Mouse (Mus musculus) kidney, embryonic 16.5 days (tissue): ENCODE data around the gene 4930519G04Rik. TPM values are rescaled to one million over a fixed set of nuclear protein-coding genes. Genes with fewer than 3 reads are reported as not detected.
"Not testable (repeated sequence)": the region's sequence is repeated elsewhere in the genome, so short reads cannot be mapped to it uniquely, and the experiment has no call there.

Experiments used
- ATAC-seq: fragments of 200-750 bp; cut with Nextera tagmentation; 2 replicates; pipeline ENCODE4 v1.8.0; 2017; ENCODE audit warnings: moderate TSS enrichment; ENCODE audit not compliant: low FRiP score, low TSS enrichment
- H3K27ac ChIP-seq: fragments of 300-500 bp; sonication (generic); 2 replicates; pipeline ENCODE4 v1.5.1; 2014; ENCODE audit warnings: low read length
- H3K27me3 ChIP-seq: fragments of 300-500 bp; sonication (generic); 2 replicates; pipeline ENCODE4 v1.6.1; 2014; ENCODE audit warnings: low read length, control low read depth, mixed read lengths; ENCODE audit not compliant: insufficient read depth
- H3K36me3 ChIP-seq: fragments of 300-500 bp; sonication (generic); 2 replicates; pipeline ENCODE4 v1.6.1; 2014; ENCODE audit warnings: low read length, control low read depth, mixed read lengths; ENCODE audit not compliant: insufficient read depth
- H3K4me1 ChIP-seq: fragments of 300-500 bp; sonication (generic); 2 replicates; pipeline ENCODE4 v1.6.1; 2014; ENCODE audit warnings: low read length, control low read depth, mixed read lengths; ENCODE audit not compliant: insufficient read depth
- H3K4me2 ChIP-seq: fragments of 300-500 bp; sonication (generic); replicated peaks from 2 replicates; pipeline ENCODE4 v1.6.1; 2014; ENCODE audit warnings: low read depth, low read length
- H3K4me3 ChIP-seq: fragments of 300-500 bp; sonication (generic); 2 replicates; pipeline ENCODE4 v1.5.1; 2014; ENCODE audit warnings: mild to moderate bottlenecking, low read length
- H3K9ac ChIP-seq: fragments of 300-500 bp; sonication (generic); replicated peaks from 2 replicates; pipeline ENCODE4 v1.6.1; 2014; ENCODE audit warnings: low read length
- H3K9me3 ChIP-seq: fragments of 300-500 bp; sonication (generic); 2 replicates; pipeline ENCODE4 v1.6.1; 2016; ENCODE audit warnings: low read length, control low read depth
- WGBS: fragments of 180-500 bp; shearing (Covaris S2); extraction: QIAGEN DNeasy Blood & Tissue Kit; methylation state at CpG from one replicate; pipeline ENCODE4 v1.1.7; 2014; 5-methylcytosine and 5-hydroxymethylcytosine counted together
- polyA plus RNA-seq: library from polyadenylated mRNA; unstranded; fragments of >200 nt; fragmentation: Nextera tagmentation; extraction: Ambion mirVana; gene quantifications from 2 replicates; pipeline ENCODE4 v1.2.1, GENCODE M21; 2015

The 4930519G04Rik gene
- not detected in 2 replicates for polyA plus RNA-seq

DNA sequence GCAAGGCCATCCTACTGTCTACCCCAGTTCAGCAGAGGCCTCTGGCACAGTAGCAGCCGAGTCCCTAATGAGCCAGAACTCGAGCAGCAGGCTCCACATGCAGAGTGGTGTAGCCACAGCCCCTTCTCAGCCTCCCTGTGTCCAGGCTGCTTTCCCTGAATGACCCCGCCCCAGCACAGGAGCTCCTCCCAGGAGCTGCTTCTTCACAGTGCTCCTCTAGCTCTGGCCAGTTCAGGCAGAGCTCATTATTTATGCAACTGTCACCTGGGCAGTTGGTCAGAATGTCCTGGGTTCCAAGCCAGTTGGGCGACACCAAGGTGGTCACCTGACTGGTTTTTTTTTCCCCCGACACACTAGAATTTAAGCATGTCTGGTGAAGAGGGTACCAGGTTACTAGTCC is at the start of gene 4930519G04Rik:
4930519G04Rik (plus strand) TSS at position 301 of the 400 bp plus-strand sequence.
- WGBS = 65% methylated on average over 3 of the region's 5 CpGs
- peak; percentile 35; the same call in 1 of the 2 replicates for ATAC-seq
- H3K4me3 ChIP-seq, H3K27ac ChIP-seq, H3K9ac ChIP-seq, H3K36me3 ChIP-seq, H3K27me3 ChIP-seq, H3K4me1 ChIP-seq, H3K4me2 ChIP-seq, H3K9me3 ChIP-seq: not testable (repeated sequence)

DNA sequence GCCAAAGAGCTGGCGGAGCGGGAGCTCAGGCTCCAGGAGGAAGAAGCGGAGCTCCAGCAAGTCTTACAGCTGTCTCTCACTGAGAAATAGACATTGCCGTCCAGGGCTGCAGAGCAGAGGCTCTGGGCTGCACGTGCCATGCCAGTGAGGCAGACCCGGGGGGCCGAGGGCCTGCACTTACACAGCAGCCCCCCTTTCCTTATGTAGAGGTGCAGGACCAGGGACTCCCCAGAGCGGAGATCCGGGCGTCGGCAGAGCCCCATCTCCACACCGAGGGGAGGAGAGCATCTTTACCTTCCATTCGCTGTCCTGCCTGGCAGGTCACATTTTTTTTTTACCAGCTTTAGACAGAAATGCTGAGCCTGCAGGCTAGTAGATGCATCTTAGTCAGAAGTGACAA is 49.1 kb upstream of the 4930519G04Rik start:
- Histone ChIP-seq H3K4me1 (peaks cover 11% of the 10 kb centered on the region), H3K9ac (no peak overlapping the region), H3K27ac (no peak overlapping the region), H3K4me2 (no peak overlapping the region), H3K9me3 (no peaks in the 10 kb centered on the region), H3K27me3 (no peaks in the 10 kb centered on the region), H3K4me3 (no peak overlapping the region), H3K36me3 (peaks cover 51% of the 10 kb centered on the region)
- 87% methylated on average over 13 of the region's 13 CpGs for WGBS
- ATAC-seq = no peak

DNA sequence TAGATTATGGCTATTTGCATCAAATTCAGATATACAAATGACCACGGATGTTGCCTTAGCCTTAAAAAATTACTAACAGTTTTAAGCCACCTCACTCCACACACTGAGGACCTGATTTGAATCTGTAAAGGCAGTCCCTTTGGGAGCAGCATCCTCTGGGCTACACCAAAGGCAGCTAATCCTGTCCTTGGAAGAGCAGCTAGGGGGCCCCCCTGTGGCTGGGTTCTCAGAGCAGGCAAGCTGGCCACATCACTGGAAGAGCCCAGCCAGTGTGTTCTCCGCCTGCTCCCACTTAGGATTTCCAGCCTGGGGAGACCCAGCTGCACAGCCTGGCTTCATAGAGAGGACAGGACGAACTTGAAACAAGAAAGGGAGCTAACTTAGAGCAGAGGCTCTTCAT is 48.5 kb upstream of the 4930519G04Rik start:
- H3K36me3 ChIP-seq = peaks cover 47% of the 10 kb centered on the region
- peaks cover 11% of the 10 kb centered on the region for H3K4me1 ChIP-seq
- no peak overlapping the region for H3K27ac ChIP-seq
- ATAC-seq = no peak
- H3K9ac ChIP-seq = no peak overlapping the region
- WGBS = 47% methylated on average over 3 of the region's 3 CpGs
- no peaks in the 10 kb centered on the region for H3K9me3 ChIP-seq
- no peak overlapping the region for H3K4me3 ChIP-seq
- H3K4me2 ChIP-seq = no peak overlapping the region
- no peaks in the 10 kb centered on the region for H3K27me3 ChIP-seq

DNA sequence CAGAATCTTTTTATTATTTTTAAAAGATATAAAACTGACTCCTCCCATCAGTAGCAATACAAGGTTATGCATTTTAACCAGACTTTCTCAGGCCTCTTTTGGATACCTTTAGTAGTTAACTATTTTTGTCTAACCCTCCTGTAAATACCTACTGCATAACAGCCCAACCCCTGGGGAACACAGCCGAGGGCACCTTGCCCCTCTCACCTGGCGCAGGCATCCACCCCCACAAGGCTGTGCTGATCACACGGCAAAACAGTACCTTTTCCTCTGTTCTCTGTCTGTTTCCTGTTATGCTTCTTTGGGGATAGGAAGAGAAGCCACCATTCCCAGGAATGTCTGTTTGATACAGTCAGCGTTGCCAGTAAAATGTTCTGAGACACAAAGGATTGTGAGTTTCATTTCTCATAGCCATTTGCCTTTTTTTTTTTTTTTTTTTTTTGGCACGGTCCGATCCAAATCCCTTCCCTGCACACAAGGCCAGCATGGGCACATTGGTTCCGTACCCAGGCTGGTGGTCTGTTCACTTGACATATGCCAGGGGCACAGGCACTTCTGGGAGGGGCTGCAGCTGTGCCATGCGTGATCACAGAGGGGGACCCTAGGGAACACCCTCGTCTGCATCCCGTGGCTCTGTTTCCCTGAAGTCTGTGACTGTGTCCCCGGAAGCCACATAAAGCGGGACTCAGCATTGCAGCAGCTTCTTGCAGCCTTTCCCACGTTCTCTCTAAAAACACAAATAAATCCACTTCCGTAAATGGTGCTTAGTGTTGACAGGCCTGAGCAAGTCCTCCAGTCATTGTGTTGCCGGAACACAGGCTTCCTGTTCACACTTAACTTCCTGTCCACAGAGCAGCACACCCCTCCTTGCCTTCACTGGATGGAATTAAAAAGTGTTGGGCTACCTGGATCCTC is 47.8 kb upstream of the 4930519G04Rik start:
- Histone ChIP-seq H3K9me3 (no peaks in the 10 kb centered on the region), H3K36me3 (peaks cover 44% of the 10 kb centered on the region), H3K9ac (no peak overlapping the region; the same call in 1 of the 2 replicates)

DNA sequence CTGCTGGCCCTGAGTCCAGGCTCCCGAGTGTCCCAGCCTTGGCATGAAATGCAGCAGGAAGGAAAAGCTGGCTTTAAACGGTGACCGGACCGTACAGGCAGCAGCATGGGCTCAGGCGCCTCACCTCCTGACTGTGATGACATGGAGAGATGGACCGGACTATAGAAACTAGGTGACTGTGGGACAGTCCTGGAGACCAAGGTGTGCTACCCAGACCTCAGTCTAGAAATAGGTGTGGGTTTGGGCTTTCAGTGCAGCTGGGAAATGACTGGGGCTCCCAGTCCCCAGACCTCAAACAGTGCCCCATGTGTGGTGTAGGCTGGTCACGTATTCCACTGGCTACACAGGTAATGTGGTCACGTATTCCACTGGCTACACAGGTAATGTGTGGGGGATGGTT is 46.8 kb upstream of the 4930519G04Rik start:
- no peak overlapping the region for H3K4me2 ChIP-seq
- no peaks in the 10 kb centered on the region for H3K27me3 ChIP-seq
- peaks cover 11% of the 10 kb centered on the region for H3K4me1 ChIP-seq
- H3K4me3 ChIP-seq = no peak overlapping the region
- ATAC-seq = 0 out of 2 replicates have a peak, but pooled peaks have one; percentile 5
- 83% methylated on average over 8 of the region's 8 CpGs for WGBS
- peak overlapping the region; percentile 29; the same call in 1 of the 2 replicates for H3K9ac ChIP-seq
- peaks cover 40% of the 10 kb centered on the region for H3K36me3 ChIP-seq
- no peaks in the 10 kb centered on the region for H3K9me3 ChIP-seq
- peak overlapping the region; percentile 70 for H3K27ac ChIP-seq

More for the DNA sequence above, 47.8 kb upstream of the 4930519G04Rik start:
- no peaks in the 10 kb centered on the region for H3K27me3 ChIP-seq
- WGBS = 63% methylated on average over 15 of the region's 15 CpGs
- no peak overlapping the region for H3K4me3 ChIP-seq
- no peak overlapping the region; the same call in 1 of the 2 replicates for H3K4me2 ChIP-seq
- peaks cover 11% of the 10 kb centered on the region for H3K4me1 ChIP-seq
- H3K27ac ChIP-seq = peak overlapping the region; percentile 84
- ATAC-seq = no peak

DNA sequence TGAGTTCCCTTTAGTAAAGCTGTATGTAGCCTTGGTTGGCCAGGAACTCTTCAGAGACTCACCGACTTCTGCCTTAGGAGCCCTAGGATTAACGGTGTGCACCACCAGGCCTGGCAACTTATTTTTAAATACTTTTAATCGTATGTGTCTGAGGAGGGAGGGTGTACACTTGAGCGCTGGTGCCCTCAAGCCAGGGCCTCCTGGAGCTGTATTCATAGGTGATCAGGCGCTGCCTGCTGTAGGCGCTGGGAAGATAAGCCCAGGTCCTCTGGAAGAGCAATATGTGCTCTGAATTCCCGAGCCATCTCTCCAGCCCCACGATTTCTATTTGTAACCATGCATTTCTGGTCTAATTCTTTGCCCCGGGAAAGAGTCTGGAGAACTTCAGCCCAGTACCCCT is 46.4 kb upstream of the 4930519G04Rik start:
- Histone ChIP-seq H3K36me3 (peaks cover 37% of the 10 kb centered on the region), H3K4me3 (no peak overlapping the region), H3K9me3 (no peaks in the 10 kb centered on the region), H3K9ac (no peak overlapping the region), H3K4me2 (no peak overlapping the region), H3K27ac (peak overlapping the region; percentile 70; the same call in 1 of the 2 replicates), H3K27me3 (no peaks in the 10 kb centered on the region), H3K4me1 (peaks cover 11% of the 10 kb centered on the region)
- WGBS = 54% methylated on average over 9 of the region's 9 CpGs
- ATAC-seq = no peak

DNA sequence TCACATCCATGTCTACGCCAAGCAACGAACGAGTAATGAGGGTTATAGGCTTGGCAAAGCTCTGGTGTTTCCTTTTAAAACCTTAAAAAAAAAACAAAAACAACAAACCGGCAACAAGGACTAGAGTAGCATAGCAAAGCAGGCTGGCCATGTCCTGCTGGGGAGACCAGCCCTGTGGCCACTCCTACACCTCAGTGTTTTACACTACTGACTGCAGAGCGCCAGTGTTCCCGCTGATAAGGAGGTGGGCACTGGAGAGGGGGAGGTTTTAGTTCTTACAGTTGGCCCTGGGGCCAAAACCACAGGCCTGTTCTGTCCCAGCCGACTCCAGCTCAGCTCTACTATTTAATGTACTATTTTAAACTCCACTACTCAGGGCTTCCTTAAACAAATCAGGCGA is 46.0 kb upstream of the 4930519G04Rik start:
- peak overlapping the region; percentile 70; the same call in 1 of the 2 replicates for H3K27ac ChIP-seq
- 33% methylated on average over 8 of the region's 8 CpGs for WGBS
- H3K9ac ChIP-seq = no peak overlapping the region
- H3K4me3 ChIP-seq = no peak overlapping the region
- H3K27me3 ChIP-seq = no peaks in the 10 kb centered on the region
- H3K36me3 ChIP-seq = peaks cover 37% of the 10 kb centered on the region
- peak; percentile 35; the same call in 1 of the 2 replicates for ATAC-seq
- peaks cover 13% of the 10 kb centered on the region for H3K4me1 ChIP-seq
- H3K9me3 ChIP-seq = no peaks in the 10 kb centered on the region
- no peak overlapping the region for H3K4me2 ChIP-seq

DNA sequence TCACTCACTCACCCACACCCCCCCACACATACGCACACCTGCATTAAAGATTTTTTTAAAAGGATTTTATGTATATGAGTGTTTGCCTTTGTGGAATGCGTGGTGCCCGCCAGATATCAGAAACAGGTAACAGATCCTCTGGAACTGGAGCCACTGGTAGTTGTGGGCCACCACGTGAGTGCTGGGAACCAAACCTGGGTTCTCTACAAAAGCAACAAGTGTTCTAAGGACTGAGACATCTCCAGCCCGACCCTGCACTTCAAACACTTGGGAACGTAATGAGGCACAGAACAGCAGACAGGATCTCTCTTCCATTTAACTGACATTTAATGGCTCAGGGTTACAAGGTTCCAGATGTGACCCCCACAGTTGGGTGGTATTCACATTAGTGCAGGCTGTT is 45.6 kb upstream of the 4930519G04Rik start:
- 67% methylated on average over 6 of the region's 6 CpGs for WGBS
- H3K4me2 ChIP-seq = no peak overlapping the region
- no peaks in the 10 kb centered on the region for H3K9me3 ChIP-seq
- peaks cover 17% of the 10 kb centered on the region for H3K4me1 ChIP-seq
- H3K27me3 ChIP-seq = no peaks in the 10 kb centered on the region
- no peak overlapping the region for H3K4me3 ChIP-seq
- H3K9ac ChIP-seq = no peak overlapping the region
- H3K27ac ChIP-seq = 0 out of 2 replicates have a peak overlapping the region, but pooled peaks have one; percentile 25
- no peak for ATAC-seq
- H3K36me3 ChIP-seq = peaks cover 34% of the 10 kb centered on the region

DNA sequence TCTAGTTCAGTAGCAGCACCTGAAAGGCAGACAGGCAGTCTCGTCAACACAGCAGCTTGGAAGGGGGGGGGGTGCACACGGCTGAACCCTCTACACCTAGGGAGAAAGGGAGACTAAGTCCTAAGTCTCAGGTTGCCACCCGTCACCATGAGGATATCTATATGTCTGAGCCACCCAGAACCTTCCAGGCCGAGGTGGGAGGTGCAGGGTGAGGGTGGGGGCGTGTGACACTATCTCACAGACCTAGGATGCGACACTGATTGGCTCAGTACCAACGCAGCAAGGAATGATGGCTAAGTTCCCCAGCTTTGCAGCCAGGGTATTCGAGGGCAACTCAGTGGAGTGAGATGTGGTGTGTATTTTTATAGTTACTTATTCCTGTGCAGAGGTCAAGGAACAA is 45.1 kb upstream of the 4930519G04Rik start:
- Histone ChIP-seq H3K27ac (no peak overlapping the region), H3K27me3 (no peaks in the 10 kb centered on the region), H3K36me3 (peaks cover 29% of the 10 kb centered on the region), H3K4me2 (no peak overlapping the region), H3K4me3 (no peak overlapping the region), H3K9me3 (no peaks in the 10 kb centered on the region), H3K4me1 (peaks cover 18% of the 10 kb centered on the region), H3K9ac (no peak overlapping the region)
- ATAC-seq = no peak
- whole genome bisulfite sequencing = 71% methylated on average over 8 of the region's 8 CpGs
